Mouse (Mus musculus) gastrocnemius, postnatal 10 days (tissue): Measurements from ENCODE around the gene Mark3. TPM values are rescaled to one million over a fixed set of nuclear protein-coding genes. Genes with fewer than 3 reads are reported as not detected.

Experiments
- DNase-seq: peaks from one replicate; pipeline ENCODE4 v3.0.0; 2021; ENCODE audit warnings: mixed read lengths
- total RNA-seq, 2 experiments: library from RNA; stranded (reverse); gene quantifications; 2 replicates each; pipeline ENCODE4 v1.2.3; 2021

Gene Mark3
- total RNA-seq, 2 experiments from 2014 or later = 50.2 to 62.4 TPM

GRCm38 (mm10) chr12:111698346-111698913, 124.1 kb downstream of the Mark3 start:
- no peak for DNase-seq

GRCm38 (mm10) chr12:111699542-111699941, 125.2 kb downstream of the Mark3 start:
- DNase-seq = no peak

- no peak for DNase-seq
Observed at GRCm38 (mm10) chr12:111700920-111701458, 126.7 kb downstream of the Mark3 start.

- no peak for DNase-seq
Observed at GRCm38 (mm10) chr12:111703301-111703700, 129.0 kb downstream of the Mark3 start.

GRCm38 (mm10) chr12:111704609-111705008, 130.3 kb downstream of the Mark3 start:
- DNase-seq = peak; percentile 71

GRCm38 (mm10) chr12:111705186-111705973, 131.1 kb downstream of the Mark3 start:
- DNase-seq = peak; percentile 75

Other genes starting within 250 kb of the Mark3 start
- gene Cdc42bpb, start 196.8 kb upstream of the Mark3 start, total RNA-seq = 10 to 100 TPM; 48.3 to 55.8 TPM
- under 1 TPM in 1 of 2 experiments, not detected in 1; 0.70 TPM for gene Lbhd2, start 167.7 kb upstream of the Mark3 start, total RNA-seq
- gene Exoc3l4, start 157.5 kb upstream of the Mark3 start, total RNA-seq = 10 to 100 TPM; 20.3 to 26.0 TPM
- gene Tnfaip2, start 132.1 kb upstream of the Mark3 start, total RNA-seq = 10 to 100 TPM; 37.0 to 47.7 TPM
- gene Gm266, start 88.7 kb upstream of the Mark3 start, total RNA-seq = 1 to 10 TPM; 4.7 to 6.5 TPM
- gene Eif5, start 36.5 kb upstream of the Mark3 start, total RNA-seq = 100 to 1,000 TPM; 140 to 154 TPM
- gene Ckb, start 97.8 kb downstream of the Mark3 start, total RNA-seq = 10 to 100 TPM; 37.7 to 68.3 TPM
- gene Trmt61a, start 103.6 kb downstream of the Mark3 start, total RNA-seq = 1 to 10 TPM; 3.8 to 5.4 TPM
- gene Bag5, start 138.7 kb downstream of the Mark3 start, total RNA-seq = 10 to 100 TPM; 17.5 to 21.1 TPM
- 10 to 100 TPM; 34.7 to 39.5 TPM for gene Apopt1, start 138.7 kb downstream of the Mark3 start, total RNA-seq
- gene Klc1, start 184.3 kb downstream of the Mark3 start, total RNA-seq = 10 to 100 TPM; 81.0 to 96.2 TPM
- 1 to 10 TPM; 1.6 to 2.0 TPM for gene Xrcc3, start 239.3 kb downstream of the Mark3 start, total RNA-seq
- 10 to 100 TPM; 19.6 to 21.9 TPM for gene Zfyve21, start 239.6 kb downstream of the Mark3 start, total RNA-seq